Comparison of ENCODE assay signal across 18 mouse cellular contexts in genomic region chr5:125772756-125773155, GRCm38 (mm10).
A peak's percentile ranks its signal among the peaks of the same experiment; 100 is the strongest.
DNase-seq lines count a peak whose midpoint lies in the region; TF ChIP-seq lines count a peak whose summit lies in the region.
"Had no signal": no experiment of that assay in that cellular context is flagged by ENCODE, and none has a peak within 500 bp of the region (broad histone marks: within the 10 kb centered on the region; RNA-seq: fewer than 3 reads in every experiment).

No protein-coding gene starts in this region.

- WGBS in embryonic facial prominence, embryonic 10.5 days: 48% methylated on average over 2 of the region's 2 CpGs

- H3K27me3 ChIP-seq in embryonic facial prominence, embryonic 10.5 days (replicated peaks; ENCODE audit: low read depth, poor library complexity, severe bottlenecking): no peaks in the 10 kb centered on the region
- H3K27me3 ChIP-seq in myocyte (ENCODE audit: control insufficient read depth, insufficient read depth, insufficient read length): no peaks in the 10 kb centered on the region
- H3K27me3 ChIP-seq: forebrain, embryonic 15.5 days; lung, embryonic 15.5 days; midbrain, embryonic 12.5 days; neural tube, embryonic 15.5 days had no signal

- H3K9me3 ChIP-seq in embryonic facial prominence, embryonic 10.5 days: 0 out of 2 replicates have a peak, but pooled peaks cover 6% of the 10 kb centered on the region
- H3K9me3 ChIP-seq: forebrain, embryonic 15.5 days; lung, embryonic 15.5 days; midbrain, embryonic 12.5 days; neural tube, embryonic 15.5 days had no signal

- no peaks in the 10 kb centered on the region for H3K4me1 ChIP-seq in embryonic facial prominence, embryonic 10.5 days
- H3K4me1 ChIP-seq: lung, embryonic 15.5 days; midbrain, embryonic 12.5 days; neural tube, embryonic 15.5 days had no signal

- H3K4me3 ChIP-seq in embryonic facial prominence, embryonic 10.5 days: no peak overlapping the region
- no peak overlapping the region for H3K4me3 ChIP-seq in myocyte
- H3K4me3 ChIP-seq: forebrain, embryonic 15.5 days; lung, embryonic 15.5 days; midbrain, embryonic 12.5 days; neural tube, embryonic 15.5 days had no signal

- no peaks in the 10 kb centered on the region for H3K79me2 ChIP-seq in myocyte (ENCODE audit: control insufficient read depth, insufficient read depth)

- H3ac ChIP-seq in myocyte (ENCODE audit: control insufficient read depth, insufficient read length): no peak overlapping the region

- DNase-seq in kidney, postnatal 4 days: peak; percentile 34 to 41
- DNase-seq in kidney, adult 8-10 months: no peak
- DNase-seq in Muller cell, postnatal 12 days (ENCODE audit: inconsistent ontology term): peak; percentile 2
- DNase-seq in embryonic facial prominence, embryonic 10.5 days (ENCODE audit: low spot score): peak; percentile 13
- no peak for DNase-seq in spleen, adult 12 weeks (ENCODE audit: low spot score)
- no peak for DNase-seq in cerebellum, adult 9-11 months
- no peak for DNase-seq in spleen, postnatal 4 days (ENCODE audit: low spot score in 2 of 2)
- DNase-seq: adrenal gland, postnatal 14 days; cerebellum, adult 8-10 months; layer of hippocampus, adult 9-11 months had no signal

- no peak overlapping the region for H3K27ac ChIP-seq in embryonic facial prominence, embryonic 10.5 days (replicated peaks)
- H3K27ac ChIP-seq: forebrain, embryonic 15.5 days; lung, embryonic 15.5 days; macrophage; midbrain, embryonic 12.5 days; neural tube, embryonic 15.5 days had no signal

- H3K36me3 ChIP-seq in embryonic facial prominence, embryonic 10.5 days (replicated peaks): no peaks in the 10 kb centered on the region
- no peaks in the 10 kb centered on the region for H3K36me3 ChIP-seq in myocyte (ENCODE audit: control insufficient read depth, insufficient read depth)
- H3K36me3 ChIP-seq: forebrain, embryonic 15.5 days; lung, embryonic 15.5 days; midbrain, embryonic 12.5 days; neural tube, embryonic 15.5 days had no signal

- H3K4me2 ChIP-seq in myocyte (ENCODE audit: low read depth): no peak overlapping the region
- H3K4me2 ChIP-seq: forebrain, embryonic 15.5 days; heart, embryonic 11.5 days; liver, embryonic 11.5 days; lung, embryonic 15.5 days; midbrain, embryonic 12.5 days; neural tube, embryonic 15.5 days had no signal

- no peak for TF ChIP-seq POLR2A in myocyte (IDR thresholded peaks at IDR 0.05; ENCODE audit: insufficient read length, low read depth)

TF ChIP-seq in myocyte, 11 proteins besides CTCF, POLR2A, EP300 and RAD21:
- TF ChIP-seq REST (IDR thresholded peaks at IDR 0.05; ENCODE audit: insufficient read depth, insufficient read length) (peak; percentile 31), E2F4 (IDR thresholded peaks at IDR 0.05; ENCODE audit: insufficient read depth) (no peak), CEBPB (IDR thresholded peaks at IDR 0.05; ENCODE audit: insufficient read depth, poor library complexity, severe bottlenecking) (no peak), USF1 (IDR thresholded peaks at IDR 0.05; ENCODE audit: low read depth) (no peak), MYOG (IDR thresholded peaks at IDR 0.05; ENCODE audit: control insufficient read depth in 1 of 3, insufficient read depth in 1 of 3, insufficient read length in 2 of 3, low read depth in 2 of 3) (no peak), MAX (IDR thresholded peaks at IDR 0.05; ENCODE audit: low read depth) (no peak)
TF ChIP-seq in myocyte: peak in this region for 1.

Comparison
In these comparisons a context has a peak if more than half of its experiments do, and no peak if none do; other contexts are left out.
1. DNase-seq: peak in kidney, postnatal 4 days (2 of 2), Muller cell, postnatal 12 days (single experiment) and embryonic facial prominence, embryonic 10.5 days (single experiment); none in kidney, adult 8-10 months (0 of 2), spleen, adult 12 weeks (single experiment), cerebellum, adult 9-11 months (single experiment) and spleen, postnatal 4 days (0 of 2).